Mouse (Mus musculus): ENCODE data around the gene Zfp280b.

Gene Zfp280b

DNA sequence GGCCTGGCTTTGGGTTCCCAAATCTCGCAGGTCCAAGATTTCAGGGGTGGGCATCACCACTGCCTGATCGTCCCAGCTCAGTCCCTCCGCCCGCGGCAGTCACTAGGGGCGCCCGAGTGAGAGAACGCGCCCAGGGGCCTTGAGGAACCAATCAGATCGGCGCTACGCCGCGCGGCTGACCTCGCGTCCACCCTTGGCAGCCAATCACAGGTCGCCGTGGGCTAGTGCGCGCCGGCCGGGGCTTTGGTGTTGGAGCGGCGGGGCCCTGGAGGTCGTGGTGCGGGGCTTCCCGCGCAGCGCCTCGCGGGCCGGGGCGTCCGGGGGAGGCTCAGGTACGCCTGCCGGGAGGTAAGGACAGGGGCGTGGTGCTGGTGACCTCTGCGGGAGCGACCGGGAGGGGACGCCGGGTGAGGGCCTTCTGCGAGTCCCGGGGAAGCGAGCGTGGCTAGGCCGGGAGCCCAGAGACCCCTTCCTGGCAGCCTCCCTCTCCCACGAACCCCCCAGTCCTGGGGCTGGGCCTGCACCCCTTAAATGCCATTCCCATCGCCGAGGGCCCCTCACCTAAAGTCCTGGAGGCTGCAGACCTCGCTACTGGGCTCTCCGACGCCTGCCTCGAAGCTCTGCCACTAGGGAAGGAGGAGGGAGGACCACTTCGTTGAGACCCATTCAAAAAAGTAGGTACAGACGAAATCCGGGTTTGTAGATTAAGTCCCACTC is at the start of gene Zfp280b:
Gene Zfp280b (plus strand): TSS at position 249 of the 717 bp plus-strand sequence.
- ATAC-seq (ENCODE audit: low TSS enrichment) = peak; percentile 100

DNA sequence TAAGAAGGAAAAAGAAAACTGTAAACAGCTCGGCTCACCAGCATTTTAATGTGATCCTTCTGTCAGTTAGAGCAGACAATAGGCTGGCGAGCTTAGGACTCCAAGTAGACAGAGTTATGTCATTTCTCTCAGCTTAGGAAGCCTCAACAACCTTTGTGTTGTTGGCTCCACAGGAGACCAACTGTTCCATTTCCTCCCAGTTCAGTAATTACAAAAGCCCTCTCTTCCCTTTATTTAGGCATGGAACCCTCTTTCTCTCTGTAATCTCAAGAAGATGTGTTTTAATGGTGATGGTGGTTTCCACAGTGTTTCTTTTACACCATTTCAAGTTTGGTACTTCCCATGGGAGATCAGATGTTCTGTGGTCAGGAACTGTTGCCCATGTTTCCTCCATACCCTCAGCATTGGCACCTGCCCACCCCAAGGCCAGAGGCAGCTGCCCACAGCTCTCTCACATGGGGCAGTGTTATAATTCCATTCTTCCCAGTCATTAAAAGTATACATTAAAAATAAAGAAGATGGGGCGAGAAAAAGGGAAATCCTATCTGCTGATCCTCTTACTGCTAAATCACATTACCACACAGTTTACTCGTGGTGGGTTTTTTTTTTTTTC is 41.9 kb upstream of the Zfp280b start:
- no peak for ATAC-seq (ENCODE audit: low TSS enrichment)

DNA sequence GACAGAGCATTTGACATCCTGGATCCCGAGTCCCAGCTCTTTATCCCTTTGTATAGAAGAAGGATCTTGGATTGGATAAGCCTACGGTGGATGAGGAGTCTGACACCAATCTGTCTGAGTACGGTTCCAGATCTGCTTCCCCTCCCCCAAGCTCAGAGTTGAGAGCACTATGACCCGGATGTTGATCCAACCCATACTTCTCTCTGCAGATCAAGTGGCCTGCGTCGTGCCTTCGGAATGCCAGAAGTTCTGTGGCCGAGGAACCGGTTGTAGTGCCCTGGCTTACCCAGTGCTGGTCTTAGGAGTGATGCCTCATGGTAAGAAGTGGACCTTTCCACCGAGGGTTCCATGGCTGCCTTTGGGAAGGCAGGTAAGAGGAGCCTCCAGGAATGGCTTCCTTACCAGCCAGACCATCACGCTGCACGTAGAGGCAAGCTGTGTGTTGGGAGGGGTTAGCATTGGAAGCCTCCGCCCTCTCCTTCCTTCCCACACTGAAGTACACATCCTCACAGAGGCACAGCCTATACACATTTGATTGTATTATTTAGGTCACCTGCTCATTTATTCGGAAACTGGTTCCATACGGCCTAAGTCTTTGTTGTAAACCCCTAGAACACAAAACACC is 38.7 kb upstream of the Zfp280b start:
- no peak for ATAC-seq (ENCODE audit: low TSS enrichment)

DNA sequence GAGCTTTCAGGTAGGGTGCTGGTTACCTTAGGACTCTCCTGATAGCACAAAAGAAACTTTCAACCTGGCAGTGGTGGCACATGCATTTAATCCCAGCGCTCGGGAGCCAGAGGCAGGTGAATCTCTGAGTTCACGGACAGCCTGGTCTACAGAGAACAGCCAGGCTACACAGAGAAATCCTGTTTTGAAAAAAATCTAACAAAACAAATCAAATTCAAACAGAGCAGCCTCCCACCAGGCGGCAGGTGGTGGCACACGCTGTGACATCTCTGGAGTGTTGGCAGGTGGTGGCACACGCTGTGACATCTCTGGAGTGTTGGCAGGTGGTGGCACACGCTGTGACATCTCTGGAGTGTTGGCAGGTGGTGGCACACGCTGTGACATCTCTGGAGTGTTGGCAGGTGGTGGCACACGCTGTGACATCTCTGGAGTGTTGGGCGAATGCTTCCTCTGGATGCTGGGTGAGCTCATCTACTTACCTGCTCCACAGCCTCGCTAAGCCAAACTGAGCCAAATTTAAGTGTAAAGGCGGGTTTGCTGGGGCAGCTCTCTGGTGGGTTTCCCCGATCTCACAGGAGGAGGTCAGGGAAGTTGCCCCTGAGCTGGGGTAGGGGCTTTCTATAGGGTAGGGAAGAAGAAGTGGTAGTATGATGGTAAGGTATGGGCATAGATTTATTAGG is 37.8 kb upstream of the Zfp280b start:
- ATAC-seq (ENCODE audit: low TSS enrichment) = peak; percentile 34; the same call in 1 of the 2 replicates

DNA sequence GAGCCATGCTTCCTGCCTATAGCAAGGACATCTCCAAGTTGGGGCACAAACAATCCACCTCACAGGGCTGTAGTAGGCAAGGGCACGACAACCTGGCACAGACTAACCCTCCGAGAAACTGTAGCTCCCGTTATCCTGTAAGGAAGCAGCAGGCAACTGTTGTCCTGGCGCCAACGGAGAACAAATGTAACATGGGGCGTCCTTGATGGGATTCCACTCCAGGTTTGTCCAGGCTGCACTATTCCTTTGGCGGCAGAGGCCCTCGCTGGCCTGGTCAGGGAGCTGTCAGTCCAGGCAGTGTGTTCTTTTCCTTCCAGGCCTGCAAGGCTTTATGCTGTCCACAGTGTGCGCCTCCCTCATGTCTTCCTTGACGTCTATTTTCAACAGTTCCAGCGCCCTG is 37.0 kb upstream of the Zfp280b start:
- ATAC-seq (ENCODE audit: low TSS enrichment) = no peak

DNA sequence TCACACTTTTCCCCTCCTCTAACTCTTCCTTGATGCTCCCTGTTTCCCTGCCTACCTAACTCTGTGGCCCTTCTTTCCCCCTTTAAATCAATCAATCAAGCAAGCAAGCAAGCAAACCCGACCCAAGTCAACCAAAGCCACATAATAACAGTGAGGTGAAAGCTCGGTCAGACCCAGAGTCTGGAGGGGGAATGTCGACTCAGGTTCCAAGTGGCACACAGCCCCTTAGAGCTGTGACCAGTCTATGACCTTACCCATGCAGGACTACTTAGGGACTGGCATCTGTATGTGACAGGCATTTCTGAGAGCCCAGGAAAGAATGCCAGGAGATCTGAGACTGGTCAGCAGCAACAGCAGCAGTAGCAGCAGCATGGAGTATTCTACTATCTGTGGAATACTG is 36.1 kb upstream of the Zfp280b start:
- no peak for ATAC-seq (ENCODE audit: low TSS enrichment)

DNA sequence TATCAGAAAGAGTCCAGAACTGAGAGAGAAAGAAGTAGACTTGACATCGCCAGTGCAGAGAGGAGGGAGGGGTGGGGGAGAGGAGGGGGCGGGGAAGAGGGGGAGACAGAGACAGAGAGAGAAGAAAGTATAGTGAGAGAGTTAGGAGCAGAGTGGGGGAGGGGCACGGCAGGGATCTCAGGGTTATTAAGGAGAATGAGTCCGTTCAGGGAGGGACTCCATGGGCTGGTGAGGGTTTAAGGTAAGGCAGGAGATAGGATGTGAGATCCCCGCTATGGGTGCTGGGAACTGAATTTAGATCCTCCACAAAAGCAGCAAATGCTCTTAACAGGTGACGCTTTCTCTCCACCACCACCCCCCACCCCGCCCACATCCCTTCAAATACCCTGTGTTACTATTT is 31.3 kb upstream of the Zfp280b start:
- ATAC-seq (ENCODE audit: low TSS enrichment) = no peak

DNA sequence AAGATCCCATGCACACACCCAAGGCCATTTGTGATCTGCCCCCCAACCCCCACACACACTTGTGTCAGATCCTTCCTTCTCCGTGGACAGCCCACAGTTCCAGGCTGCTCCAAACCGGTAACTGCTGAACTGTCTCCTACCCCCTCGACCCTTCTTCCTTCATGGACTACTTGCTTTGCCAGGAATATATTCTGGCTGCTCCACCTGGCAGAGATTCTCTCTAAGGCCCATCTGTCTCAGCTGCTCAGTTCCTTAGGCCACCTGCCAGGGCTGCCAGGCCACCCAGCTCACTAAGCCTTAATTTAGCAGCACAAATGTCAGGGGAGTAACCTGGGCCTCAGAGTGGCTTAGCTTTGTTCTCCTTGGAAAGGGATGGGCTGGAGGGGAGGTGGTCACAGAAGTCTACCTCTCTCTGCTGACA is 30.3 kb upstream of the Zfp280b start:
- ATAC-seq (ENCODE audit: low TSS enrichment) = no peak

DNA sequence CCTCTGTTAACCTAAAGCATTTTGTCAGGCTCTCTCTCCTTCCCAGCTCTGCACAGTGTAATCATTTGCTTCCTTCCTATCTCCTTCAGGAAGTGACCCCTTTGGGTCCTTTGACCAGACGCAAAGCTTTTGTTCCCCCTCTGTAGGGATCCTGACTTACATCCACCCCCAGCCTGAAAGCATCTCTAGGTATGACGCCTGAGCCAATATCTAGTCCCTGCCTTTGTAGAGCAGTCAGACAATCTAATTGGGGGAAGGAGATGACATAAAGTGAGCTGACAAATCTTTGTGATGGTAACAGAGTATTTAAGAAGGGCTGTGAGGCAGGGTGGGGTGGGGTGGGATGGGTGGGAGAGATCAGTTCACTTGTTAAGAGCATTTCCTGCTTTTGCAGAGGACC is 29.8 kb upstream of the Zfp280b start:
- no peak for ATAC-seq (ENCODE audit: low TSS enrichment)

DNA sequence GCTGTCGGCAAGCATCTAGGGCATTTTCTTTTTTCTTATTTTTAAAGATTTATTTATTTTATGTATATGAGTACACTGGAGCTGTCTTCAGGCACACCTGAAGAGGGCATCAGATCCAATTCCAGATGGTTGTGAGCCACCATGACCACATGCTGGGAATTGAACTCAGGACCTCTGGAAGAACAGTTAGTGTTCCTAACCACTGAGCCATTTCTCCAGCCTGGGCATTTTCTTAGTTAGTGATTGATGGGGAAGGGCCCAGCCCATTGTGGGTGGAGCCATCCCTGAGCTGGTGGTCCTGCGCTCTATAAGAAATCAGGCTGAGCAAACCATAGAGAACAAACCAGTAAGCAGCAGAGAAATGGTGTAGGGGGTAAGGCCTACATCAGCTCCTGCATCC is 29.2 kb upstream of the Zfp280b start:
- no peak for ATAC-seq (ENCODE audit: low TSS enrichment)

DNA sequence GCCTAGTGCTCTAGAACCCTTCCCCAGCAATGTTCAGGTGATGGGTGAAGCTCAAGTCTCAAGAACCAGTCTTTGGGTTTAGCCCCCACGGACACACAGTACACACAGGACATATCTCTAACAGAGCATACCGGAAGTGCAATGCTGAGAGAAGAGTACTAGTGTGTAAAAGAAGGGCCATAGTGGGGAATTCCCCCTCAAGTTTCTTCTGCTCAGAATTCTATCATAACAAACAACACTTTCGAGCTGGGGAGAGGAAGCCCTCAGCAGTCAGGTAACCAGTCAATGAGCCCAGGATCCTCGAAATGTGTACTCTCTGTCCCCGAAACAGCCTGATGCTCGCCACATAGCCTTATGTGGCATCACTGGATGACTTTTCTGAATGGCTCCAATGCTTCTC is 26.1 kb upstream of the Zfp280b start:
- ATAC-seq (ENCODE audit: low TSS enrichment) = no peak

DNA sequence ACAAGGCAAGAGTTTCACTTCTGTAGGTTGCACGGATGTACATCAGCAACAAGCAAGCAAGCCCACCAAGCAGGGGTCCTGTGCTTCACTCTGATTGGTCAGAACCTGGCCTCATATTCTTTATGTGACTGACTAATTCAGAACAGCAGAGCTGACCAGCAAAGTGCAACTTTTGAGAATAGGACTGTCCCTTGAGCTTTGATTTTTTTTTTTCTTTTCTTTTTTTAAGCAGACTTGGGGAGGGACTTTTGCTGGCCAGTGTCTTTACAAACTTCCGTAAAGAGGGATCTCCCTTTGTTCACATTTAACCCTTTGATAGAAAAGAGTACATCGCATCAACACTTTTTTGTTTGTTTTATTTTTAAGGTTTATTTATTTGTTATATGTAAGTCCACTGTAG is 22.6 kb upstream of the Zfp280b start:
- ATAC-seq (ENCODE audit: low TSS enrichment) = no peak

DNA sequence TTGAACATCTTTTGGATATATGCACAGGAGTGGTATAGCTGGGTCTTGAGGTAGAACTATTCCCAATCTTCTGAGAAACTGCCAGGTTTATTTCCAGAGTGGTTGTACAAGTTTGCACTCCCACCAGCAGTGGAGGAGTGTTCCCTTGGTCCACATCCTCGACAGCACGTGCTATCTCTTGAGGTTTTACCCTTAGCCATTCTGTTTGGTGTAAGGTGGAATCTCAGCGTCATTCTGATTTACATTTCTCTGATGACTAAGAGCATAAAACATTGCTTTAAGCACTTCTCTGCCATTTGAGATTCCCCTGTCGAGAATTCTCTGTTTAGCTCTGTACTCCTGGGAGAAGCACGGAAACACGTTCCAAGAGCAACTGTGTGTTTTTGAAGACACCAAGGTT is 19.5 kb upstream of the Zfp280b start:
- peak; percentile 44 for ATAC-seq (ENCODE audit: low TSS enrichment)

DNA sequence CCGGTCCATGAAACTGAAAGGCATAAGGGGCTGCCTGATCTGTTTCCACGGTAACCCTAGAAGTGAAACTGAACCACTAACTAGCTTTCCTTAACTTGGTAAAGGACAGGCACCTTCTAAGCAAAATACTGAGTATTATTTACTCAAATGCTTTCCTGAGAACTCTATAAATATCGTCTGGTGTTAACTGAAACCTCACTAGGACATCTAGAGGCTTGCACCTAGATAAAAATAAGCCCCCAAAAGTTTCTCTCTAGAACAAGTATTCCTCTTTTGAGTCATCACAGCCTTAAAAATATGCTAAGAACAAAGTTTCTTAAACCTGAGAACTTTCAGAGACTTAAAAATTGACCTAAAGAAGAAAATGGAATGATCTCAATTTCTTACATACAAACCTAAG is 15.6 kb upstream of the Zfp280b start:
- no peak for ATAC-seq (ENCODE audit: low TSS enrichment)

DNA sequence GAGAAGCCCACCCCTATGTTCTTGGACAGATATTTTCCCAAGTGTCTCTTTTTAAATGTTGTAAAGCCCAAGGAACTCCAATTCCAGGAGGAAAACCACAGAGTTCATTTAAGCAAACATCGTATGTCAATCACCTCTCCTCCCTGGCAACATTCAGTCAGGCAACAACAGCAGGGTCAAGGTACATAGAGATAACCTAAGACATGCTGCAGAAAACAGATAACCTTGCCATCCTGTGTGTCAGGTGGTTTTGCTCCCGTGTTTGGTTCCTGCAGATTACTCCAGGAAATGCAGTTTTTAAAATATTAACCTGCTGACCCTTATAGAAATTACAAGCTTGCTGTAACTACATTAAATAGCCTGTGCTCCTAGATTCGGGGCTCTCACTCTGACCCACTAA is 10.7 kb upstream of the Zfp280b start:
- no peak for ATAC-seq (ENCODE audit: low TSS enrichment)

DNA sequence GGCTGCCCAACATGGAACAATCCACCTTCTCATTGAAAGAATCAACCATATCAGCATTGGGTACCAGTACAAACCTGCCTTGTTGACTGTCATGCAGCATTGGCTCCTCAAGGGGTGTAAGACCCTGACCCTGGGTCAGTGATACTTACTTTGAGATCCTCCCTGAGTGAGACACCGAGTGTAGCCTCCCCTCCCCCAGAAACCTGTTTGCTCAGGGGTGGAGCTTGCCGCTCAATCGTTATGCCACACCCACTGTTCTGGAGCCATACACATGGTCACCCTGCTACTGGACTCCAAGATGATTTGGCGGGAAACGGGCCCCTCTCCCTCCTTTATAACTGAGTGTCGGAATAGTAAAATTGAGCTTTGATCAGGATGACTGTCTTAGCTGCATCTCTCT is 8.5 kb upstream of the Zfp280b start:
- no peak for ATAC-seq (ENCODE audit: low TSS enrichment)

DNA sequence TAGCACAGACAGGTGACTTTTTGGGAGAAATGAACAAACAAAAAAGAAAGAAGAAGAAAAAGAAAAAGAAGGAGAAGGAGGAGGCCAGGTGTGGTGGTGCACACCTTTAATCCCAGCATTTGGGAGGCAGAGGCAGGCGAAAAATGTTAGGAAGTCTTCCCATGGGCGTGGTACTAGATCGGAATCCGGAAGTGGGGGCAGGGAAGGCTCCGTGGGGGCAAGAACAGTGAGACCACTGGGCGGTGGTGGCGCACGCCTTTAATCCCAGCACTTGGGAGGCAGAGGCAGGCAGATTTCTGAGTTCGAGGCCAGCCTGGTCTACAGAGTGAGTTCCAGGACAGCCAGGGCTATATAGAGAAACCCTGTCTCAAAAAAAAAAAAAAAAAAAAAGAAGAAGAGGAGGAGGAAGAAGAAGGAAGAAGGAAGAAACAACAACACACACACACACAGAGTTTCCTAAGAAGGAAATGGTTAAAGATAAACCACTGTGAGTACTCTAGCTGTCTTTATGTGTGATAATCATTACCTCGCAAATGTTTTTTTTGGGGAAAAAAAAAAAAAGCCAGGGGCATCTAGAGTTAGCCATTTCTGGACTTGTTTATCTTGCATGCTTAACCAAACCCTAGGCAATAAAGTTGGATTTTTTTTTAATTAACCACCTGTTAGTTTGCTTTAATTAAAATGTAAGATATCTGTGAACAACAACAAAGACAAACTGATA is 6.8 kb upstream of the Zfp280b start:
- ATAC-seq (ENCODE audit: low TSS enrichment) = no peak

DNA sequence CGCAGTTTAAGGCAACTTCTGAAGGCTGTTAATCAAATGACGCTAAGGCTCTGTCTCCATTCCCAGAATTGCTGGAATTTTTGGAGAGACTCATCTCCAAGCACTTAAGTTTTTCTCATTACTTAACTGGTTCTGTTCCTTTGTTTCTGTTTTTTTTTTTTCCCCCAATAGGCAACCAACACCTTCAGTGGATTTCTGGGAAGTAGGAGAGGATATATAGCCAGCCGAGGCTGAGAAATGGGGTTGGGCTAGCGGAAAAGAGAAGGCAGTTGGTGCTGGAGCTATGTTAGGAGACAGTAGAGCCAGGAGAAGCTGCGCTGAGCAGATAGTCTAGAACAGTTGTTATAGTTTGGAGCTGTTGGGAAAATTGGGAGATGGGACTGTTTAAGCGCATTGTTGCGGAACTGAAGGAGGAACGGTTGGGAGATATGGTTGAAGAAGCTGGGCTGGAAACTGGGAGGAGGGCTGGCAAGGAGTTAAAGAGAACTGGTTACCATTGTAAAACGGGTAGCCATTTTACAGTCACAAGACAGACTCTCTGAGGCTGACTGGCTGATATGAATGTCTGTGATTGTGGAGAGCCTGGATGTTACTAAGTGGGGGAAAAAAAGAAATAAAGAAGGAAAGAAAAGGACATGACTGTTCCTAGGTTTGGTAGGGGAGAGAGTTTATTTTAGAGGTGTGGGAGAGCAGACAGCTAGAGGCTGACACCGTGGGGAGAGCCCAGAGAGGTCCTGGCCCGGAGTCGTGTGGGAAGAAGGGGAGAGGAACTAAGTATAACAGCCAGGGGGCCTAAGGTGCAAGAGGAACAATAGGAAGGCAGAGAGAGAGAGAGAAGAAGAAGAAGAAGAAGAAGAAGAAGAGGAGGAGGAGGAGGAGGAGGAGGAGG is 5.1 kb upstream of the Zfp280b start:
- ATAC-seq (ENCODE audit: low TSS enrichment) = peak; percentile 23; the same call in 1 of the 2 replicates

DNA sequence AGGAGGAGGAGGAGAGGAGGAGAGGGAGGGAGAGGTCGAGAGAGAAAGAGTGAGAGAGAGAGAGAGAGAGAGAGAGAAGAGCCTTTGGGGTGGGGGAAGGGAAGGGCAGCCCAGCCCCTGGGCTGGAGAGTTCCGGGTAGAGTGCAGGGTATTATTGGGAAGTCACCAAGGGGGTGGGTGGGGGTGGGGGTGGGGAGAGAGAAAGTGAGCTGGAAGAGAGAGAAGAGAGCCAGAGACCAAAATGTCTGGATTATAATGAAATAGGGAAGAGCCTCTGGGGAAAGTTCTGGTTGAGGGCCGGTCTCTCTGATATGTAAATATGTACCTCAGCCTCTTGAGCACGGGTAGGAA is 4.5 kb upstream of the Zfp280b start:
- no peak for ATAC-seq (ENCODE audit: low TSS enrichment)

DNA sequence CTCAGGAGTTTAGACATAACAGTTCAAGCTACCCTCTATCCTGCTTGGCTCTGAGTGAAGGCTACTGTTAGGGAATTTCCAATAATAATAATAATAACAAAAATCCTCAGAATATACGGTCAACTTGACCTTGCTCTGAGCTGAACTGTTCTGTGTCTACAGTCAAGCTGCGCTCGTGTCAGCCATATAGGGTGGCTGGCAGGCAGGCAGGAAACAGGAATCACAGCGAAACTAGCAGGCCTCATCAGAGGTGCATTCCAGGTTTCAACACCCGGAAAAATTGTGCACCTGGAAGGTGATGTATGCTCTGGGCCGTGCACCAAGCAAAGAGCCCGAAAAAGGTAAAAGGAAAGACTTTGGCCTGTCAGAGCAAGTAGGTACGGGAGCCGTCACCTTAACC is 4.1 kb upstream of the Zfp280b start:
- ATAC-seq (ENCODE audit: low TSS enrichment) = no peak

DNA sequence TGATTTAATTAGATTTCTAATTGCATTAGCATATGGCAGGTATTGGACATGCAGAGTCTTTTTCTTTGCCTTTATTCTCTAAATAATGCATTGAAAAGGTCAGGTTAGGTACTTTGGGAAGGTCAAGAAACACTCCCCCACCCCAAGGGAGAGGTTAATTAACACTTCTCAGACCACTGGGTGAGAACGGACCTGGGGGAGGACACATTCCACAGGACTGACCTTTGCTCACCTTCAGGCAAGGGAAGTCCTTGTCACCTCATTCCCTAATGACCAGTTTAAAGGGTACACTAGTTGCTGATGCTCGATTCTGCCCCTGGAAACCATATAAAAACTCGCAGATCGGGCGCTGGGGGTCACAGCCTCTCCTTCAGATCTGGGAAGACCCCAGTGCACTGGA is 3.2 kb upstream of the Zfp280b start:
- ATAC-seq (ENCODE audit: low TSS enrichment) = no peak

Measured in frontal cortex, adult (tissue).